Mouse (Mus musculus) forebrain, embryonic 11.5 days (tissue): ENCODE measurements at regions not wholly inside any gene's neighbourhood (a gene's known extent, or its start where the extent isn't known, plus 50 kb on each side); places are given as distances from the start of the nearest gene placed in this dataset.

Experiments
- ATAC-seq: fragments of 200-750 bp; cut with Nextera tagmentation; replicated peaks from 2 replicates; pipeline ENCODE4 v1.8.0; 2017; ENCODE audit warnings: moderate TSS enrichment; ENCODE audit not compliant: low FRiP score
- DNase-seq: peaks from one replicate; pipeline ENCODE4 v3.0.0-alpha.2; 2017; ENCODE audit warnings: low spot score
- H3K27ac ChIP-seq: fragments of 300-500 bp; sonication (generic); 2 replicates; pipeline ENCODE4 v1.5.1; 2014; ENCODE audit warnings: low read depth, low read length
- H3K27me3 ChIP-seq: fragments of 300-500 bp; sonication (generic); 2 replicates; pipeline ENCODE4 v1.6.1; 2014; ENCODE audit warnings: mild to moderate bottlenecking, low read length, mixed read lengths; ENCODE audit not compliant: control insufficient read depth, insufficient read depth
- H3K36me3 ChIP-seq: fragments of 300-500 bp; sonication (generic); 2 replicates; pipeline ENCODE4 v1.6.1; 2014; ENCODE audit warnings: mild to moderate bottlenecking, low read length, moderate library complexity, mixed read lengths; ENCODE audit not compliant: control insufficient read depth, insufficient read depth
- H3K4me1 ChIP-seq: fragments of 300-500 bp; sonication (generic); replicated peaks from 2 replicates; pipeline ENCODE4 v1.6.1; 2014; ENCODE audit warnings: low read length, mixed read lengths; ENCODE audit not compliant: control insufficient read depth, insufficient read depth
- H3K4me2 ChIP-seq: fragments of 300-500 bp; sonication (generic); 2 replicates; pipeline ENCODE4 v1.6.1; 2014; ENCODE audit warnings: low read depth, mild to moderate bottlenecking, low read length, moderate library complexity, mixed read lengths; ENCODE audit not compliant: severe bottlenecking
- H3K4me3 ChIP-seq: fragments of 300-500 bp; sonication (generic); 2 replicates; pipeline ENCODE4 v1.5.1; 2014; ENCODE audit warnings: low read depth, low read length
- H3K9ac ChIP-seq: fragments of 300-500 bp; sonication (generic); 2 replicates; pipeline ENCODE4 v1.6.1; 2014; ENCODE audit warnings: low read length
- H3K9me3 ChIP-seq: fragments of 300-500 bp; sonication (generic); 2 replicates; pipeline ENCODE4 v1.6.1; 2016; ENCODE audit warnings: low read length, mixed read lengths; ENCODE audit not compliant: control insufficient read depth
- WGBS: fragments of 180-500 bp; shearing (Covaris S2); extraction: QIAGEN DNeasy Blood & Tissue Kit; methylation state at CpG from one replicate; pipeline ENCODE4 v1.1.7; 2014; 5-methylcytosine and 5-hydroxymethylcytosine counted together

DNA sequence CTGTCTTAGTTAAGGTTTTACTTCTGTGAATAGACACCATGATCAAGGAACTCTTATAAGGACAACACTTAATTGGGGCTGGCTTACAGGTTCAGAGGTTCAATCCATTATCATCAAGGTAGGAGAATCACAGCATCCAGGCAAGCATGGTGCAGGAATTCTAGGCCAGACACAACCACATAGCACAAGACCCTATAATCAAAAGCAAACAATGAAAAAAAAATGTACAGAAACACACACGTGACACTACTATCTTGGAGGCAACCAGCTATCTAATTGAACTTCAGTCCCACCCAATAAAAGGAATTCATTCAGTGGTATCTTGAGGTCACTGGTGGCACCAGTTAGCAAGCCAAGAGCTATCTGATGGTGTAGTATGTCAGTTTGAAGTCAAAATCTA lies 50.9 kb upstream of the Prpf4b start:
- no peak for DNase-seq
- no peak overlapping the region for H3K9ac ChIP-seq
- WGBS, result 88% methylated on average over 1 of the region's 1 CpGs

More for the DNA sequence above, 50.9 kb upstream of the Prpf4b start:
- no peaks in the 10 kb centered on the region for H3K36me3 ChIP-seq
- ATAC-seq, result no peak
- H3K27me3 ChIP-seq, result no peaks in the 10 kb centered on the region
- H3K4me3 ChIP-seq, result no peak overlapping the region
- no peak overlapping the region for H3K27ac ChIP-seq
- H3K4me1 ChIP-seq, result peaks cover 2% of the 10 kb centered on the region; the same call in 1 of the 2 replicates
- no peaks in the 10 kb centered on the region for H3K9me3 ChIP-seq
- H3K4me2 ChIP-seq, result no peak overlapping the region
